Mouse (Mus musculus): Measurements from ENCODE around the gene Coa7.
"Not testable (repeated sequence)": the region's sequence is repeated elsewhere in the genome, so short reads cannot be mapped to it uniquely, and the experiment has no call there.

Coa7 gene

DNA sequence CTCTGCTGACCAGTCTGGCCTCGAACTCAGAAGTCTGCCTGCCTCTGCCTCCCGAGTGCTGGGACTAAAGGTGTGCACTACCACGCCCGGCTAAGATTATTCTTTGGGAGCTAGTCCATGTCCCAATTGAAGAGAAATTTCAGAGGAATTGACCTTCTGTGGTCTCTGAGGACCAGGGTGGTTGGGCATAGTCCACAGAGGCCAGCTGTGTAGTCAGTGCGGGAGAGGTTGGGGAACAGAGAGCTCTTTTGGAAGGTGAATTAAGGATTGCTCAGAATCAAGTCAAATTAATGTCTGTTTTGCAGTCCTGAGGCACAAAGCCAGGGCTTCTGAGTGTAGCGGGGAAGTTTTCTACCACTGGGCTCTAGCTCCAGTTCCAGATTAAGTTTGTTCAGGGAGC is 1.9 kb downstream of the Coa7 start:
- DNase-seq (ENCODE audit: low read depth, low spot score), result no peak
- Histone ChIP-seq H3K27me3 (ENCODE audit: control insufficient read depth, insufficient read depth, low read length, poor library complexity, severe bottlenecking) (no peaks in the 10 kb centered on the region), H3K36me3 (ENCODE audit: control insufficient read depth, insufficient read depth, low read length, poor library complexity, severe bottlenecking) (peaks cover 4% of the 10 kb centered on the region)

DNA sequence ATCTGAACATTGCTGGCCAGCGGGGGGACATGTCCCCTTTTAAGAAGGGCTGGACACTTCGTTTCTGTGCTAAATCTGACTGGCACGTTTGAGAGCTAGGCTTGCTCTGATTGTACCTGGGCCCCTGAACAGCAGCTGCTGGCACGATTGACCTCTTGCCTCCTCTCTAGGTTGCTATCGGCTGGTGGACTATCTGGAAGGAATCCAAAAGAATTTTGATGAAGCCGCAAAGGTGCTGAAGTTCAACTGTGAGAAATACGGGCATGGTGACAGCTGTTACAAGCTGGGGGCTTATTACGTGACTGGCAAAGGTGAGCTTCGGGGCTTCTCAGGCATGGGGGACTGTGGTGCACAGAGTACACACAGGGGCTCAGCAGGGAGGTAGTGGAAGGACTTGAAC is 4.1 kb downstream of the Coa7 start:
- H3K27me3 ChIP-seq (ENCODE audit: control insufficient read depth, insufficient read depth, low read length, poor library complexity, severe bottlenecking), result no peaks in the 10 kb centered on the region
- H3K36me3 ChIP-seq (ENCODE audit: control insufficient read depth, insufficient read depth, low read length, poor library complexity, severe bottlenecking), result peaks cover 5% of the 10 kb centered on the region
- no peak for DNase-seq (ENCODE audit: low read depth, low spot score)

DNA sequence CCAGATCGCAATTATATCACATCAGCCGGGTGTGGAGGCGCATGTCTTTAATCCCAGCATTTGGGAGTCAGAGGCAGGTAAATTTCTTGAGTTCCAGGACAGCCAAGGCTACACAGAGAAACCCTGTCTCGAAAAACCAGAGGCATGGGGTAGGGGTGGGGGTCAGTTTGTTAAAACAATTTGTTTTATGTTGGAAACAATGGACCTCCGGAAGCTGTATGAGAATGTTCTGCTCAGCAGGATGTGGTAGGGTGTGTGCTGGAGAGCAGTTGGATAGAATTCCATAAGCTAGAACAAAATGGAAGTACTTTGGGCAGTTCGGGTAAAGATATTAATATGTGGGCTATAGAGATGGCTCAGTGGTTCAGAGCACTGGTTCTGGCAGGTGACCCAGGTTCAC is 7.5 kb downstream of the Coa7 start:
- Histone ChIP-seq H3K27me3 (ENCODE audit: control insufficient read depth, insufficient read depth, low read length, poor library complexity, severe bottlenecking) (no peaks in the 10 kb centered on the region), H3K36me3 (ENCODE audit: control insufficient read depth, insufficient read depth, low read length, poor library complexity, severe bottlenecking) (peaks cover 8% of the 10 kb centered on the region)
- DNase-seq (ENCODE audit: low read depth, low spot score), result no peak

DNA sequence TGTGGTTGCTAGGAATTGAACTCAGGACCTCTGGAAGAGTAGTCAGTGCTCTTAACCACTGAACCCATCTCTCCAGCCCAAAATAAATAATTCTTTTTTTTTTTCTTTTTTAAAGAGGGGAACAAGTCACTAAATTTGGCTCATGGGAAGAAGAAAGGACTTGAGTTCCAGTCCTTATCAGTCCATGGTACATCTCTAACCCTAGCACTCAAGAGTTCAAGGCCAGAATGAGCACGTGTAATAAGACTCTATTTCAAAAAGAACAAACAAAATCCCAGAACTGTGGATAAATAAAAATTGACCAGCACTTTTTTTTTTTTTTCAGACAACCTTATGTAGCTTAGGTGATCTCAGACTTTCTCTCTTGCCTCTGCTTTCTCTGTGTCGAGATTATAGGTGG is 8.8 kb downstream of the Coa7 start:
- H3K36me3 ChIP-seq (ENCODE audit: control insufficient read depth, insufficient read depth, low read length, poor library complexity, severe bottlenecking), result peaks cover 8% of the 10 kb centered on the region
- no peak for DNase-seq (ENCODE audit: low read depth, low spot score)
- no peaks in the 10 kb centered on the region for H3K27me3 ChIP-seq (ENCODE audit: control insufficient read depth, insufficient read depth, low read length, poor library complexity, severe bottlenecking)

DNA sequence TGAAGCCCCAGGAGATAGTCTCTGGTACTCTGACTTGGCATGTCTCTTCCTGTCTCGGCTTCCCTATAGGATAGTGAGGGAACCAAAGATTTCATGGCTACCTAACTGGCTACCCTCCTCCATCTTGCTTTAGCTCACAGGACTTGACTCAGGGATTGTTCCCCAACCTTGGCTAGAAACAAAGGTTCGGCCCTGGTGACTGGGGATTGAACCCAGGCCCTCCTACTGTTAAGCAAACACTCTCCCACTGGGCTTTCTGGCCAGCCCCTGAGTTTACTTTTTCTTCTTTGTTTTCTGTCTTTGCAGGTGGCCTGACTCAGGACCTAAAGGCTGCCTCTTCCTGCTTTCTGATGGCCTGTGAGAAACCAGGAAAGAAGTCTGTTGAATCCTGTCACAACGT is 9.9 kb downstream of the Coa7 start:
- no peak for DNase-seq (ENCODE audit: low read depth, low spot score)
- Histone ChIP-seq H3K36me3 (ENCODE audit: control insufficient read depth, insufficient read depth, low read length, poor library complexity, severe bottlenecking) (peaks cover 6% of the 10 kb centered on the region), H3K27me3 (ENCODE audit: control insufficient read depth, insufficient read depth, low read length, poor library complexity, severe bottlenecking) (no peaks in the 10 kb centered on the region)

DNA sequence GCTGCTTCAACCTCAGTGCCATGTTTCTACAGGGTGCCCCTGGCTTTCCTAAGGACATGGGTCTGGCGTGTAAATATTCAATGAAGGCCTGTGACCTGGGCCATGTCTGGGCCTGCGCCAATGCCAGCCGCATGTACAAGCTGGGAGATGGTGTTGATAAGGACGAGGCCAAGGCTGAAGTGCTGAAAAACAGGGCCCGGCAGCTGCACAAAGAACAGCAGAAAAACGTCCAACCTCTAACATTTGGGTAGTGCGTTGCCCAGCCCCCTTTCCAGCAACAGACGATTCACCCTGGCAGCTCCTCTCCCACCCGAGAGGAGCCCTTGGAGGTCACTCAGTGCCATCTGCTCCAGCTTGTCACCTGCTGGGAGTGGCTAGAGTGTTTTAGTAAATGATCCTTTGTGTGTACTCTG is 10.4 kb downstream of the Coa7 start:
- no peak for DNase-seq (ENCODE audit: low read depth, low spot score)
- H3K27me3 ChIP-seq (ENCODE audit: control insufficient read depth, insufficient read depth, low read length, poor library complexity, severe bottlenecking), result no peaks in the 10 kb centered on the region
- peaks cover 6% of the 10 kb centered on the region for H3K36me3 ChIP-seq (ENCODE audit: control insufficient read depth, insufficient read depth, low read length, poor library complexity, severe bottlenecking)

DNA sequence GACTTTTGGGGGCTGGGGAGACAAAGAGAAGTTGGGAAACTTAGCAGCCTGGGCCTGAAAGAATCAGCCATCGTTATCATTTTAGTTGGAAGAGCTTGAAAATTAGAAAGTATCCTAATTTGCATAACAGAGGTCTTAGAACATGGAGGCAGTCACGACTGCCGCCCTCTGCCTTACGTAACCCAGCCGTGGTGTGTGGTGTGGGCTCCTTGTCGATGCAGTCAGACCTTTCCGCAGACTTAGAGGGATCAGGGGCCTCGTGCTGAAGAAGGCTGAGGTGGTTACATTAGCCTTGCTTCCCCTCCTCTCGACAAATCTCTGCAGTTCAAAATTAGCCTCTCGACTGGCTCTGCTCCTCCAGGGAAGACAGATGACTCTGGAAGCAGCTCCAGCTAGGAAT is 10.9 kb downstream of the Coa7 start:
- no peak for DNase-seq (ENCODE audit: low read depth, low spot score)
- Histone ChIP-seq H3K36me3 (ENCODE audit: control insufficient read depth, insufficient read depth, low read length, poor library complexity, severe bottlenecking) (peaks cover 6% of the 10 kb centered on the region), H3K27me3 (ENCODE audit: control insufficient read depth, insufficient read depth, low read length, poor library complexity, severe bottlenecking) (no peaks in the 10 kb centered on the region)

DNA sequence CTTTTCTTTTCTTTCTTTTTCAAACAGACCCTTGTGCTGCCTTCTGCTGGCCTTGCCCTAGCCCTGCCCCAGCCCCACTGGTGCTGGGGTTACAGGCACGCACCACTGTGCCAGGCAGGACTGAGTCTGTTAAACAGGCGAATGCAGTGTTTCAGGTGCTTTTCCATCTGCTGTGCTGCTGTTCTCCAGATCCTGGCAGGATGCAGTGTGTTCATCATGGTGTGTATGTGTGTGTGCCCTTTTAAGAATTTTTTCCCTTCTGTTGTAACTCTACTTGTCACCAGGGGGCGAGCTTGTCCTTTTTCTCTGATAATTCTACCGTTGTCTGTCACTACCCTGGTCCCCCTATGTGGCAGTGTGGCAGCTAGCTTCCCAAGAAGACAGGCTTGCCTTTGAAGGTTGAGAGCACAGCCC is 11.3 kb downstream of the Coa7 start:
- H3K27me3 ChIP-seq (ENCODE audit: control insufficient read depth, insufficient read depth, low read length, poor library complexity, severe bottlenecking), result no peaks in the 10 kb centered on the region
- peak; percentile 84 for DNase-seq (ENCODE audit: low read depth, low spot score)
- peaks cover 5% of the 10 kb centered on the region for H3K36me3 ChIP-seq (ENCODE audit: control insufficient read depth, insufficient read depth, low read length, poor library complexity, severe bottlenecking)

DNA sequence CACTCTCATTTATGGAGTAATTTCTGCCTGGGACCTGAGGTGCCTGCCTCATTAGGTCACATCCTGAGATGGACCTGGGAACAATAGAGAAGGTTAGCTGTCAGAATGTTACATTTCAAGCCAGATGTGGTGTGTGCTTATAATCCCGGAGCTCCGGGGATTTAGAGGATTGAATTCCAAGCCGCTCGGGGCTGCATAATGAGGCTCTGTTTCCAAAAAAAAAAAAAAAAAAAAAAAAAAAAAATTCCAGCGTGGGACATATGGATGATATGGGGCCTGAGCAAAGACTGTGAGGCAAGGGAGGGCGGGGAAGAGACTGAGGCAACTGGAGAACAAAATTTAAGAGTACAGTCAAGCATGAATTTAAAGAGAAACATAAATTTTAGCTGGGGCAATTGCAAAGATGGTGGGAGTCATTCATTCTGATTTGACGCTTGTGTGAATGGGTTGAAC is 16.7 kb downstream of the Coa7 start:
- Histone ChIP-seq H3K27me3 (ENCODE audit: control insufficient read depth, insufficient read depth, low read length, poor library complexity, severe bottlenecking) (no peaks in the 10 kb centered on the region), H3K36me3 (ENCODE audit: control insufficient read depth, insufficient read depth, low read length, poor library complexity, severe bottlenecking) (no peaks in the 10 kb centered on the region; the same call in 1 of the 2 replicates)
- DNase-seq (ENCODE audit: low read depth, low spot score), result no peak

DNA sequence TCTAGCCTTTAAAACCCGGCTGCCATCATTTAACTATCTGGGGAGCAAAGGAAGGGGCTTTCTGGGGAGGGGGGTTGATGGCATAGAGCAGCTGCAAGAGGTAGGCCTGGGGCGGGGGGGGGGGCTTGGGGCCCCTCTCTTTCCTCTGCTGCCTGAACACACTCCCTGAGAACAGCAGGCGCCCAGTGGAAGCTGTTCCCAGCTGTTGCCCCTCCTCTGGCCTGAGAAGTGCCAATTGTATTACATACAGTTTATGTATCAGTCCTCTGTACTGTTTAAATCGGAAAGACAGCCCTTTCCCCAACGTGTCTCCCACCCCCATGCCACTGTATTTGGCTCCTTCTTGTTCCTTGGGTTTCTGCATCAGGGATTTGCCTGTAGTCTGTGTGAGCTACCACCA is 17.9 kb downstream of the Coa7 start:
- no peak for DNase-seq (ENCODE audit: low read depth, low spot score)
- Histone ChIP-seq H3K27me3 (ENCODE audit: control insufficient read depth, insufficient read depth, low read length, poor library complexity, severe bottlenecking) (no peaks in the 10 kb centered on the region), H3K36me3 (ENCODE audit: control insufficient read depth, insufficient read depth, low read length, poor library complexity, severe bottlenecking) (no peaks in the 10 kb centered on the region)

DNA sequence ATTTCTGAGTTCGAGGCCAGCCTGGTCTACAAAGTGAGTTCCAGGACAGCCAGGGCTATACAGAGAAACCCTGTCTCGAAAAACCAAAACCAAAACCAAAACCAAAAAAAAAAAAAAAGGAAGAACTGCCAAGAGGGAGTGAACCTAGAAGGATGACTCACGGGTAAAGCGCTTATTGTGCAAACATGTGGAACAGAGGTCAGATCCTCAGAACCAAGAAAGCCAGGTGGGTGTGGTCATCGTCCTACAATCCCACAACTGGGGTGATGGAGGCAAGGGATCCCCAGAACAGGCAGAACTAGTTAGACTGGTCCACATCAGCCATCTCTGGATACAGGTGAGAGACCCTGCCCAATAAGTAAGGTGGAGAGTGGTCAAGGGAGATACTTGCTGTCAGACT is 19.2 kb downstream of the Coa7 start:
- DNase-seq (ENCODE audit: low read depth, low spot score), result peak; percentile 43

DNA sequence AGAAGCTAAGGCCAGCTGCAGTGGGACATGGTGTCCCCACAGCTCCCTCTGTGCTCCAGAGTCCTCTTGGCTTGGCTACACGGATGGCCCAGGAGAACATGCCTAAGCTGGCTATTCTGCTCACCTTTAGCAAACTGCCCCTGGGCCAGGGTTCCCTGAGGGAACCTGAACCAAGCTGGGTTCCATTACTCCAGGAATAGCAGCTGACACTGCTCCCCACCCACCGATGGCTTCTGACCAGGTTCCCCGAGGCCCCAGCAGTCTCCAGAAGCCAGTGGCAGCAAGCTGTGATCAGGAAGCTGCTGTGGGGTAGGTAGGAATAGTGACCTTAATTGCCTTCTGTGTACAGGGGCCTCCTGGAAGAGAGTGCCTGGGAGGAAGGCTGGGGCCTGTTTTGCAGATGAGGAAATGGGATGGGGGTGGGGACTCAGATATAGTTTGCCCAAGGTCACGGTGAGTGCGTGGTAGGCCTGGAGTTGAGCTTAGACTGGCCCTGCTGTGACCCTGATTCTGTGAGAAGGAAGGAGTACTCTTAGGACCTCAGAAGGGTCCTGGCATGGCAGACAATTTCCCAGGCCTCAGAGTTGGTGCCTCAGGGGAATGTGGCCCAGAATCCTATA is 20.4 kb downstream of the Coa7 start:
- no peaks in the 10 kb centered on the region for H3K36me3 ChIP-seq (ENCODE audit: control insufficient read depth, insufficient read depth, low read length, poor library complexity, severe bottlenecking)
- H3K27me3 ChIP-seq (ENCODE audit: control insufficient read depth, insufficient read depth, low read length, poor library complexity, severe bottlenecking), result no peaks in the 10 kb centered on the region
- no peak for DNase-seq (ENCODE audit: low read depth, low spot score)

More for the DNA sequence above, 19.2 kb downstream of the Coa7 start:
- Histone ChIP-seq H3K27me3 (ENCODE audit: control insufficient read depth, insufficient read depth, low read length, poor library complexity, severe bottlenecking) (no peaks in the 10 kb centered on the region), H3K36me3 (ENCODE audit: control insufficient read depth, insufficient read depth, low read length, poor library complexity, severe bottlenecking) (no peaks in the 10 kb centered on the region)

DNA sequence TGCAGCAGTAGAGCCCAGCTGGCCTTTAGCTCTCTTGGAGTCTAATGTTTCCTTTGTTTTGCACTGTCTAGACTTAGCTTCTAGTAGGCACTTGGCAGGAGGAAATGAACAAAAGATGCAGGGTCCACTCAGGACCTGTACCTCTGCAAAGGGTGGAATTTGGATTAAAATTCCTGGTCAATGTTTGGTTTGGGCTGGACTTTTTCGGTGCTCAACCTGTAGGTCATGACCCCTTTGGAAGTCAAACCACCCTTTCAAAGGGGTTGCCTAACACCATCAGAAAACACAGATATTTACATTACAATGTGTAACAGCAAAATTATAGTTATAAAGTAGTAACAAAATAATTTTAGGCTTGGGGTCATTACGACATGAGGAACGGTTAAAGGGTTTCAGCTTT is 21.1 kb downstream of the Coa7 start:
- H3K36me3 ChIP-seq (ENCODE audit: control insufficient read depth, insufficient read depth, low read length, poor library complexity, severe bottlenecking), result no peaks in the 10 kb centered on the region
- no peak for DNase-seq (ENCODE audit: low read depth, low spot score)
- no peaks in the 10 kb centered on the region for H3K27me3 ChIP-seq (ENCODE audit: control insufficient read depth, insufficient read depth, low read length, poor library complexity, severe bottlenecking)

DNA sequence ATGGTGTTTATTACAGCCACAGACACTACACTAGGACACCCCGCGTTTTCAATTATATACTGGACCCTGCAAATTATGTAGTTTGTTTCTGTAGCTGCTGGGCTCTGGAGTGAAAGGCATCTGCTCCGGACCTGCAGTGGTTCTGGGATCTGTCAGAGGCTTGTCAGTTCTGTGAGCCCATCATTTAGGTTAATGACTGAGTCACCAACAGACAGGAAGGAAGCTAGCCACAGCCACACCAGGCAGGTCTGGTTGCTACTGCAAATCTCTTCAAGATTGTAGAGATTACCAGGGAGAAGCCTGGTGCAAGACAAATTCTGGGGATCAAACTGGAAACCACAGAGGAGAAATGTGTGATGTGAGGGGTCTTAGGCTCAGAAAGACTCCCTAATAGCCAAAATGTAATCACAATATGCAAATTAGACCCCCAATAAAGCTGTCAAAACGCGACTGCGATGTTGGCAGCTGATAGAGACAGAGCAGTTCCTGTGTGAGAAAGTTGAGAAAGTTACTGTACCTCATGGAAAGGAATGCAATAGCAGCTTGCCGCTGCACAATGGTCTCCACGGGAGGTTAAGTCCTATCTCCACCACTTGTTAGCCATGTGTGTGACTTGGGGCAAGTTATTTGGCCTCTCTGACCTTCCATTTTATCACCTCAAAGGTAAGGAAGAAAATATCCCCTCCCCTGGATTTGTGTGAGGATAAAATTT is 22.1 kb downstream of the Coa7 start:
- no peak for DNase-seq (ENCODE audit: low read depth, low spot score)
- no peaks in the 10 kb centered on the region for H3K36me3 ChIP-seq (ENCODE audit: control insufficient read depth, insufficient read depth, low read length, poor library complexity, severe bottlenecking)
- no peaks in the 10 kb centered on the region for H3K27me3 ChIP-seq (ENCODE audit: control insufficient read depth, insufficient read depth, low read length, poor library complexity, severe bottlenecking)

DNA sequence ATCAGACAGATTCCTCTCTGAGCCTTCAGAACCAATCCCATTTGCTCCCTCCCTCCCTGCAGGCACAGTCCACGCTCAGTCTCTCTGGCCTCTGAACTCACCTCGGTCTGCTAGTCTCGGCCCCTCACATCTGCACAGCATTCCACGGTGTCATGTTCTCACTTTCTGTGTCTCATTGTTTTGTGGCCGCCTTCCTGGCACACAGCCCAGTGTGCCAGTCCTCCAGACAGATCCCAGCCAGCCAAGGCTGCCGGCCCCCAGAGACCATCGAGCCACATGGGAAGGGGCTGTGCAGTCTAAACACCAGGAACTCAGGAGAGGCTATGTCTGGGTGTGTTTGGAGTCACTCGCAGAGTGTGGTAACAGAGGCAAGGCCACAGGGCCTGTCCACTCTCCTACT is 22.9 kb downstream of the Coa7 start:
- no peak for DNase-seq (ENCODE audit: low read depth, low spot score)
- no peaks in the 10 kb centered on the region for H3K27me3 ChIP-seq (ENCODE audit: control insufficient read depth, insufficient read depth, low read length, poor library complexity, severe bottlenecking)

DNA sequence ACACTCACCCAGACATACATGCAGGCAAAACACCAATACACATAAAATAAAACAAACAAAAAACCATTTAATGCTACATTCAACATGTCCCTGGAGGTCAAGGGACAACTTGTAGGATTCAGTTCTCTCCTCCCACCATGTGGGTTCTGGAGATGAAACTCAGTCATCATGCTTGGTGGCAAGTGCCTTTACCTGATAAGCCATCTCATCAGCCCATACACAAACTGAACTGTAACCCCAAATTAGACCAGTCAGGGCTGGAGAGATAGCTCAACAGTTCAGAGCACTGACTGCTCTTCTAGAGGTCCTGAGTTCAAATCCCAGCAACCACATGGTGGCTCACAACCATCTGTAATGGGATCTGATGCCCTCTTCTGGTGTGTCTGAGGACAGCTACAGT is 25.7 kb downstream of the Coa7 start:
- not testable (repeated sequence) for H3K27me3 ChIP-seq (ENCODE audit: control insufficient read depth, insufficient read depth, low read length, poor library complexity, severe bottlenecking); H3K36me3 ChIP-seq (ENCODE audit: control insufficient read depth, insufficient read depth, low read length, poor library complexity, severe bottlenecking); DNase-seq (ENCODE audit: low read depth, low spot score)

More for the DNA sequence above, 22.9 kb downstream of the Coa7 start:
- H3K36me3 ChIP-seq (ENCODE audit: control insufficient read depth, insufficient read depth, low read length, poor library complexity, severe bottlenecking), result no peaks in the 10 kb centered on the region

Data from splenic B cell, adult 2 months (primary cell).